Mouse (Mus musculus) liver, embryonic 14.5 days (tissue): Measurements from ENCODE around the gene Calm4.

Experiments
- CTCF ChIP-seq: IDR thresholded peaks from 2 replicates; pipeline ENCODE4 v1.5.1; 2016; ENCODE audit warnings: antibody characterized with exemption, low read depth, control low read depth
- EP300 ChIP-seq: IDR thresholded peaks from 2 replicates; pipeline ENCODE4 v1.6.1; 2016; ENCODE audit warnings: antibody characterized with exemption, low read depth

GRCm38 (mm10) chr13:3804186-3804585, 33.4 kb upstream of the Calm4 start, which contains the start of gene Calml3:
- no peak for TF ChIP-seq CTCF
- no peak for TF ChIP-seq EP300
